Mouse (Mus musculus) adrenal gland, adult 8-10 months (tissue): Measurements from ENCODE around the gene Plcb3. TPM values are rescaled to one million over a fixed set of nuclear protein-coding genes. Genes with fewer than 3 reads are reported as not detected.

Source experiments
- DNase-seq: peaks from one replicate; pipeline ENCODE4 v3.0.0; 2022
- total RNA-seq, 4 experiments: library from RNA; stranded (reverse); gene quantifications; 2 replicates each; pipeline ENCODE4 v1.2.4; 2022

Gene Plcb3
- total RNA-seq, 4 experiments from 2014 or later = 40.1 to 83.9 (median 62.1) TPM

DNA sequence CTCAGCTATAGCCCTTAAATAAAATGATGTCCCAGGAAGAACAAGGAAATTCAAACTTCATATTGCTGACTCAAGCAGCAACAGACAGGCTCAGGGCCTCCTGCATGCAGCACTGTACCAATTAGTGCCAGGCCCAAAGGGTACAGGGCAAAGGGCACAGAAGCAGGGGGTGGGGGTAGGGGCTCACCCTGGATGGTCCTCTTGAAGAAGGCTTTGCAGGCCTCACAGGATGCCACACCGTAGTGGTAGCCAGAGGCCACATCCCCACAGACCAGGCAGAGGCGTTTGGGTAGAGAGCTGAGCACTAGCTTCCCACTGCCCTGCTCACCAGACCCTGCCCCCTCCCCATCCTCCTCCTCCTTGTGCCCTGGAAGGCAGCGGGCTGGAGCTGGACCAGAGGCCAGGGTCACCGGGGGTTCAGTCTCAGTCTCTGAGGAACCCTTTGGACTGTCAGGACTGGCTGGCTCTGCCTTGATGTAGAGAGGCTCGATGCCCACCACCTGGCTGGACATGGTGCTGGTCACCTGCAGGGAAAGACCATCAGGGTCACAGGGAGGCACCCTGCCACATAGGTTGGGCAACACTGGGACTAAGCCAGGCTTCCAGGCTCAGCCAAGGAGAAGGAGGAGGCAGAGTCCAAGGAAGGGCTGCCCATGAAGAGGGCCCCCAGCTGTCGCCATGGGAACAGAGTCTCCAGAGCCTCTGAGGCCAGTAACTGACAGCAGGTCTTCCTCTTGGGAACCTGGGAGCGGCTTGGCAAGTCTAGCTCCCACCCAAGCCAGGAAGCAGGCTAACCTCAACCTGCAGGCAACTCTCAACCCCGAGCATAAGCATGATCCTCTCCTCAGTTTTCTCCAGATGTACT is 56.2 kb downstream of the Plcb3 start:
- DNase-seq = peak; percentile 68

DNA sequence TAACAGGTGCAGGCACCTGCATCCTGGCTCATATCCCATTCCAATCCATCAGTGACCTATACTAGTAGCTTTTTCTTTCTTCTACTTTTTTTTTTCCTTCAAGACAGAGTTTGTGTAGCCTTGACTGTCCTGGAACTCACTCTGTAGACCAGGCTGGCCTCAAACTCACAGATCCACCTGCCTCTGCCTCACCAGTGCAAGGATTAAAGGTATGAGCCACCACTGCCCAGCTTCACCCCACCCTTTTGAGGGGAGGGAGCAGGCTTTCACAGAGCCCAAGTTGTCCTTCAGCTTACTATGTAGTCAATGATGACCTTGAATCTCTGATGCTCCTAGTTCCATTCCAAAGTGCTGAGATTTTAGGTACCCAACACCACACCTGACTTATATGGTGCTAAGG is 56.8 kb downstream of the Plcb3 start:
- DNase-seq = no peak

DNA sequence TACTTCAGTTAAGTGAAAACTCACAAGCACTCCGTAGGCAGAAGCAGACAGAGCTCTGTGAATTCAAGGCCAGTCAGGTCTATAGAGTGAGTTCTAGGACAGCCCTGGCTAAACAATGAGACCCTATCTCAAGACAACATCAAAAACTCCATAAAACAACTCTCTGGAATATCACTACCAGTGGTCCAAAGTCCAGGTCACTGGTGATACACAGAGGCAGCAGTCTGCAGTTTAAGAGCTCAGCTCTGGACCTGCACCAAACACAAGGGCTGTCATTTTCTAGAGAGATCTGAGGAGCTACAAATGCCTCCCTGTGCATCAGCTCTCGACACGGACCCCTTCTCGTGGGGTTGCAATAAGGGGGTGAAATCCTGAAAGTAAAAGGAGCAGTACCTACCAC is 57.9 kb downstream of the Plcb3 start:
- no peak for DNase-seq

DNA sequence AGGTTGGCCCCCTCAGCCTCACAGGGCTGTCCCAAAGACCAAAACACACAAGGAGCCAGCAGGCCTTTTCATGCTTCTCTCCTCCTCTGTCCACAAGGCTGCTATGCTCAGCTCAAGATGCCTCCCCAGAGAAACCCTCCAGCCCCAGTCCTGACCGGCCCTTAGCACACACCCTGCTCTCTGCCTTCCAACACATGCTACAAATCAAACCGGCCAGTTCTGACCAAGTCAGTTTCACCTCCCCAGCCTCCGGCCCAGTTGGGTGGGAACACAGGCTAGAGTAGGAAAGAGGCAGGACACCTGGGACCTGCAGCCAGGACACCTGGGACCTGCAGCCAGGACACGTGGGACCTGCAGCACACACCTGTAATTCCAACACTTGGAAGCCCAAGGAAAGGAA is 59.8 kb downstream of the Plcb3 start:
- DNase-seq = no peak

DNA sequence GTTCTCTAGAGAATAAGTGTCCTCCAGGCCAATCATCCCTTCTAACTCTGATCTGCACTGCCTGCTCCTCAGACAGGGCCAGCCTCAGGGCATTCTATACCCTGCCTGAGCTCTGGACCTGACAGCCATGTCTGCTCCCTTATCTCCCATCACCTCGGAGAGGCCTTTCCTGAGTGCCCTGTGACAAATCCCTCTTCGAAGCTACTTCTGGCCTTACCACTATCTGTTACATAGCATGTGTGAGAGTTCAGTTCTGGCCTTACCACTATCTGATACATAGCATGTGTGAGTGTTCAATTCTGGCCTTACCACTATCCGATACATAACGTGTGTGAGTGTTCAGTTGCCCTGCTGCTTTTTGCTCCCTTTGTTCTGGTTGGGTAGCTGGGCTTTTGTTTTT is 61.0 kb downstream of the Plcb3 start:
- no peak for DNase-seq

DNA sequence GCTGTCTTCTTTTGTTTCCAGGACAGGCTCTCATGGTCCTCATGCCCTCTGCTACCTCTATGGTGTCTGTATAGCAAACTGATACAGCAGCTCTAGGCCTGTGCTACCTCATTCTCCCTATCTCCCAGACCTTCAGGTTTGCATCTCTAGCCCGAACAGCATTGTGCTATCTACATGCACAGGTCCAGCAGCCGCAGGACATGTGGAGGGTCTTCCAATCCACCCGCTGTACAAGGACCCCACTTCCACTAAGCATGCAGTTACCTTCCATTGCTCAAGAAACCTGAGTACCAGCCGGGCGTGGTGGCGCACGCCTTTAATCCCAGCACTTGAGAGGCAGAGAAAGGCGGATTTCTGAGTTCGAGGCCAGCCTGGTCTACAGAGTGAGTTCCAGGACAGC is 61.7 kb downstream of the Plcb3 start:
- DNase-seq = no peak

DNA sequence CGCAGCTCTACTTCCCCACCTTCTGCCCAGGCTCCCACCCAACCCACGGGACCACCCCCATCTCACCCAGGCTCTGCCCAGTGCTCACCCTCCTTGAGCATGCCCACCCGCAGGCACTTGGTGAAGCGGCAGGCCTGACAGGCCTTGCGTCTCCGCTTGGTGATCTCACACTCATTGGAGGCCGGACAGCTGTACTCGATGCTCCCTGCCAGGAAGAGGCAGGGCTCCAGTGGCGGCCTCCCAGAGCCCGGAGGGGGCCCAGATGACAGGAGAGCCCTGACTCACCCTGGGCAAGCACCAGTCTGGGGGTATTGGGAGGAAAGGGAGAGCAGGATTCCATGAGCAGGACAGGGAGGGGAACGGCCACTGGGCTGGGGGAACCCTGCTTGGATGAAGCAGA is 62.3 kb downstream of the Plcb3 start:
- DNase-seq = no peak

DNA sequence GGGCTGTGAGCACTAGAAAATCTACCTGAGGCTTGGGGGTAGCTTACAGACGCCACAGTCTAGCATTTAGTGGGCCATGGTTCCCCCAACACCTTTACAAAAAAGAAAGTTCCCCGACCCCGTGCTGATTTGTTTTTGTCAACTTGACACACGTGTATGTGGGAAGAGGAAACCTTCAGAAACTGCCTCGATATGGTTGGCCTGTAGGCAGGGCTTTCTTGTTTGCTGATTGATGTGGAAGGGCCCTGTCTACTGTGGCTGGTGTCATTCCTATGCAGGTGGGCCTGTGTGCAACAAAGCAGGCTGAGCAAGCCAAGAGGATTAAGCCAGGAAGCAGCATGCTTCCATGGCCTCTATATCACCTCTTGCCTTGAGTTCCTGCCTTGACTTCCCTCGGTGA is 63.2 kb downstream of the Plcb3 start:
- DNase-seq = no peak

DNA sequence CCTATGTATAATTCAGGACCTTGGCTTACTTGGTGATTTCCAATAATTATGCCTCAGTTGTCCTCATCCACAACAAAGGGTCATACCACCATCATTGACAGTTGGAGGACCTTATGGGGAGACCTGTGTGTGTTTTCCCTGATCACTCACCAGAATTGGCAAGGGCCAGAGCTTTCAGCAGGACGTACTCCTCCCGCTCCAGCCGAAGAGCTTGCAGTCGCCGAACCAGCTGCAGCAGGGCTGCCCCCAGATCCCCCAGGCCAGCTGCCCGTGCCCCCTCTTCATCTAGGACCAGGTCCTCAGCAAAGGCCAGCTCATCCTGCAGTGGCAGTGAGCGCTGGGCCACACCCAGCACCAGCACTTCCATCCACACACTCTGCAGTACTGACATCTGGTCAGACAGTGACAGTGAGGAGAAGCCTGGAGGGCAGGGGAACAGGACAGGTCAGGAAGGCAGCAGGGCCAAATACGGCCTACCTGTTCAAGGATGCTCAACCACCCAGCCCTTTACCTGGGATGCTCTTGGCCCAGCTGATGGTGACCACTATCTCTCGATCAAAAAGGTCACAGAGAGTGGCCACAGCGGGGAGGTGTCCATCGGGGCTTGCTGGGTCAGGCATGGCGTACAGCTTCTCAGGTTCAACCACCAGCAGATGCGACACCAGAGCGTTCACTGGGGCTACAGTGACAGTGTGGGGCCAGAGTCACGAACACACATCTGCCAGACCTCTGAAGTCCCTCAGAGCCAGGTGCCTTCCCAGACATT is 63.9 kb downstream of the Plcb3 start:
- DNase-seq = no peak

DNA sequence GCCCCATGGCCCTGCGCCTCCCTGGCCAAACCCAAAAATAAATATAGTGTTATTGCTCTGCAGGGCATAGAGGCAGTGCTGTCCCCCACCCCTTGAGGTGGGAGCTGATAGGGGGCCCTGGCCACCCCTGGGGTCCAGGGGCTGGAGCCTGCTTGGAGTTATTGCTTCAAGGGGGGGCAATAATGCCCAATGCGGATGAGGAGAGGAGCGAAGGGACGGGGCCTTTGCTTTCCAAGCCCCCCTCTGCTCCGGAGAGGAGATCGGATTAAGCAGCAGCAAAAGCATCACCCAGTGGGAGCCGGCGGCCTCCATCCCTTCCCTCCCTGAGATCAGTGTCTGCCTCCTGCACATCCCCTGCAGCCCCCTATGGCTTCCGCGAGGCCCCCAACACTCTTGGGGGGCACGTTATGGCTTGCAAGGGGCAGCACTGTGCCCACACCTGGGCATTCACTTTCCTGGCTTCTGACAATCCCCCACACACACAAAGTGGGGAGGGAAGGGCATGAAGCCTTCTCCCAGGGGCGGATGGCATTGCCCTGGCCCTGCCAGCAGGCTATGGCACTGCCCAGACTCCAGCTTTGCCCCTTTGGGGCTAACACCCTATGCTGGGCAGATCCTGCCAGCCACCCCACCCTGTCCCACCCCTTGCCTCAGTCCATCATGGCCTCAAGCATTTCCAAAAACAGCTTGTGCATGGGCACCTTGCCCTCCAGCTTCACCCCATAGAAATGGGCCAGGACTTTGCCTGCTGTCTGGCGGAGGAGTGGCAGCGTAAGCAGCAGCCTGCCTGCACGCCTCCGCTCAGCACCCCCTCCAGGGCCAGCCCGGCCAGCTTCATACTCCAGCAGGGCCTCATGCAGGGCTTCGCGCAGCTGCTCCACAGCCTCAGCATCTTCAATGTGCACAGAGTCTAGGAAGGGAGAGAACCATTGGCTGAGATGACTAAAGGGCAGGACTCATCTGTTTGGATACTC is 64.9 kb downstream of the Plcb3 start:
- DNase-seq = no peak

DNA sequence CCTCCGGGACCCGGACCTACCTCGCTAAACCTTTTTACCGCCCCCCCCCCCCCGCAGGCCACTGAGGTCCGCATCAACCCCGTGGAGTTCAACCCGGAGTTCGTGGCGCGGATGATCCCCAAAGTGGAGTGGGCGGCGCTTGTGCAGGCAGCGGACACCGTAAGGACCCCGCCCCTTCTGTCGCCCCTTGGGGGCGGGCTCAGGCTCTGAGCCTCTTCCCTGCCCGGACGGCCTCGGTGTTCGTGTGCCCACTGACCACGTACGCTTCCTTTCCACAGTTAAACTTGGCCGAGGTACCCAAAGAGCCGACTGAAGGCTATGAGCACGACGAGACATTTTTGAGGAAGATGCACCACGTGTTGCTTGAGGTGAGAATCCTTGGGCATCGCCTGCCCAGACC is 66.0 kb downstream of the Plcb3 start:
- DNase-seq = peak; percentile 53

DNA sequence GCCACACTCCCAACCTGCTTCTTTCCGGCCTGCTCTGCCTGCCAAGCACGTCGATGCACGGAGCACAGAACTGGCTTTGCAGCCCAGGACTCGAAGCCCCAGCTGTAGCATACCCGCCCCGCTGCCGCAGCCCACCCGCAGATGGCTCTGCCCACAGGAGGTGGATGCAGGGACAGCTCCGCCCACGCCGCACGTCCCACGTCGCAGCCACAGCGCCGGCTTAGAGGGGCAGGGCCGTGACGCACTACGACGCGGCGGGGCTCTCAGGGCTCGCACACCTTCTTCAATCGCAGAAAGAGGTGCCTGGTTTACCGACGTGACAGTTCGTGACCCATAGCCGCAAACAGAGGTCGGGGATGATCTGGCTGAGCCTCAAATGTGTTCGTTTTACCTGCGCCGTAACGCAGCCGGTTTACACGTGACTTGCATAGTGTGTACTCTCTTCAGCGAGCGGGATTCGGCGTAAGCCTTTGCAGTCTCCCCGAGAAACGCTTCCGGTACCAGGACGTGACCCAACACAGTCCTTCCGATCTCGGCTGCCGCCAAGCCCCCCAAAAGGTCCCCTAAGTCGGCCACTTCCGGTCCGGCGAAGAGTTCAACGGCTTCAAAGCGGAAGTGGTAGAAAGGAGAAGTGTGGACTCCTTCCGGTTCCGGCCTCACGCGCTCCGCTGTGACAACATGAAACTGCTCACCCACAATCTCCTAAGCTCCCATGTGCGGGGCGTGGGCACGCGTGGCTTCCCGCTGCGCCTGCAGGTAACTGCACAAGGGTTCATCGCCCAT is 66.6 kb downstream of the Plcb3 start, which contains the start of the genes Trmt112 and Prdx5:
Gene Trmt112, plus strand, starts transcription at position 192 of the 783 bp plus-strand sequence.
Gene Prdx5, minus strand, starts transcription at position 600 of the 783 bp plus-strand sequence.
- DNase-seq = peak; percentile 89

DNA sequence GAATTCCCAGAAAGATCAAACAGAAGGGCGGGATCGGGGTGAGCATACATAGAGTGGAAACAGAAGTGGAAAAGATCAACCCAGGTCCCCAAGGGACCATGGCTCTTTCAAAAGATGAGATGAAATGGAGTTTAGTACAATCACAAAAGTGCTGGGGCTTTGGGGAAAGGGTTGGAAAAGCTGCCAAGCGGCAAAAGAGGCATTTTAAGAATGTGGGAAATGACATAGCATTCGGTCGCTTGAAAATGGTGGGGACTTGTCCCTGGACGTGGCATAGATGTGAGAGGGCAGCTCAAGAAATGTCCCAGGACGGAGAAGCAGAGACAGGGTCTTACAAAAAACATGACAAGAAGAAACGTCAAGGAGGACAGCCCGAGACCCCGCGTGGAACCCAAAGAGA is 67.2 kb downstream of the Plcb3 start:
- DNase-seq = no peak

DNA sequence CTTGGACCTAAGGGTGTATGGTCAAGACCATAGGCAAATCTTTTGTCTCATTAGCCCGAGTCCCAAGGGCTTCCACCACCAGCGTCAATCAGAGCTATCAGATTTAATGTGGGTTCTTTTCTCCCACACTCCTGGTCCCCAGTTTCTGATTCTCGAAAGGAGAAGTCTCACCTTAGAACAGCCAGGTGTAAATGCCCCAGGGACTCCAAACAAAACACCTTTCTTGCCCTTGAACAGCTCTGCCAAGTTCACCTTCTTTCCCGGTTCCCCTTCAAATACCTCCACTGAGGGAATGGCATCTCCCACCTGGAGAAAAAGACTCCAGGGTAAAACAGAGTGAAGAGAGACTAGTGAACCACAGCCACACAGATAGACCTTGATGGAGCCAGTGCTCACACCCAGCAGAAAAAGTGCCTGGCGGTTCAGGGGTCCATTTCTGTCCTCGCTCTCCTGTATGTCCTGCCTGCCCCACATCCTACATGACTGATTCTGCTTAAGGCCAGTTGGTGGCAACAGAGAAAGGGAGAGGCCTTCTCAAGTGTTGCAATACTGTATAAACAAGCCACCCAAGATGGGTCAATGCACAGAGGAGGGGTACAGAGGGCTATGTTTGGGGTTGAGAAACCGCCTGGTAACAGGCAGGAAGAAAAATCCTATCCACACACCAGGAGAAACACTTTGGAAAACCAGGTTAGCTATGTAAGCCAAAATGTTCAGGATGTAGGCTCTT is 68.3 kb downstream of the Plcb3 start:
- DNase-seq = no peak

DNA sequence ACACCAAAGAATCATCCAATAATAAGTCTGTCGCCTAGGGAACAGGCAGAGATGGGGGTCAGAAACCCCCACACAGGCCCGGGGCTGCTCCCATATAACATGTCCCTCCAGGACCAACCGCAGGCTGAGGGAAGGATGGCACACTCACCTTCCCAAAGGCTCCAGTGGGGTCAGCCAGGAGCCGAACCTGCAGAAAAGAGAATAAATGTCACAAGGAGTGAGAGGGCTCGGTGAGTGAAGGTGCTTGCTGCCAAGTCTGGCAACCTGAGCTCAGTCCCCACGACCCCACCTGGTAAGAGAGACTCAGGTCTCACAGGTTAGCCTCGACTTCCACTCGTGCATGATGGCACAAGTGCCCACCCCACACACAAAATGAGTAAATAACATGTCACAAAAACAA is 69.2 kb downstream of the Plcb3 start:
- DNase-seq = no peak

DNA sequence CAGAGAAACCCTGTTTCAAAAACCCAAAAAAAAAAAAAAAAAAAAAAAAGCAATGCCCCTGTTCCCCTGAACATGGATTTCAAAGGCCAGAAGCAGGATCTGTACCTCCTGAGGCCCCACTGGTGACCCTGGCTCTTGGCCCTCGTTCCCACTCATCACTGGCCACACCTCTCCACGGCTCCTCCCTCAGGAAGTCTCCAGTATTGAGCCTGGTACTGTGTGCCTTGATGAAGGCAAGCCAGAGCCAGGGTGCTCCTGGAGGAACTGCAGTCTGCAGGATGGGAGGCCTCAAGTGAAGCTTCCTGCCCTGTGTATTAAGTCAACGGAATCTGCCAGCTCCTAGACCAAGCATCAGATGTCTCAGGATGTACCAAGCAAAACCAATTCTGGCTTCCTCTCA is 70.1 kb downstream of the Plcb3 start:
- no peak for DNase-seq

DNA sequence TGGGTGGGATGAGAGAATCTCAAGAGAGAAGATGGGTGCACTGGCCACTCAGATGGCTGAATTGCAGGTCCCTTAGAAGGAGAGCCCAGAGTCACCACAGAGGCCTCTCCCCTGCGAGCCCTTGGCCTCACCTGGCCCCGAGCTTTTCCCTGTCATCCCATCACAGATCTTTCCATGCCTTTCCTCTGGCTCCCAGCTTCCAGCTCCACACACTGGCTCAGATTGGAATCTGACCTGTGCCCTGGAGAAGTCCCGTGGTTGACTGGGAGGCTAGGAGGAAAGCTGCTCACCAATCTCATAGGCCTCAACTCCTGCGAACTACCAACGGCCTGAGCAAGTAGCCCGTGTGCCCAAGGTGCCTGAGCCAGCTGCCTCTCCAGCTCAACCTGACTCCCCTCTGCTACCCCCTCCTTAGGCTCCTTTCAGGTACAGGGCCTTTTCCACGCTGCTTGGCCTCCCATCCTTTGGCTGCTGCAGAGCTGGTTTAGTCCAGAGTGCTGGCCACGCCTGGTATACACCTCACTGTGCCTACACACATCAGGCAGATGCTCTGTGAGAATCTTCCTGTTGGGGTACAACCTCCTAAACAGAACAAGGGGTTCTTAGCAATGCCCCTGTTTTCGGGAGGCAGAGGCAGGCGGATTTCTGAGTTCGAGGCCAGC is 70.6 kb downstream of the Plcb3 start:
- no peak for DNase-seq

DNA sequence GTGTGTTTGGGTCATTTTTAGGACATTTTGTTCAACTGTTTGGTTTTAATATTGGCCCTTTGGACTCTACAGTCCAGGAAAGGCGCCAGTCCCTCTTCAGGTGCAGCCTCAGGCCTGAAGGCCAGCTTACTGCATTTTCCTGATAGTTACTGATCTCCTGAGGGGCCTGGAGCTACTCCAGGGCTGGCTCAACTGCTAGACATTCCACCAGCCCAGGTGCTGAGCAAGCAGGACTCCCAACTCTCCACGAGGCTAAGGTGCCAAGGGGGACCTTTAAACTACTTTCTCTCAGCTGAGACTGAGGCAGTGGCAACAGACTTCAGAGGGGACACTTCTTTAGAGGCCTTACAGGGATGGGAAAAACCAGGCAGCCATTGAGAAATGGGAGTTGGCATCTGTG is 71.4 kb downstream of the Plcb3 start:
- no peak for DNase-seq

DNA sequence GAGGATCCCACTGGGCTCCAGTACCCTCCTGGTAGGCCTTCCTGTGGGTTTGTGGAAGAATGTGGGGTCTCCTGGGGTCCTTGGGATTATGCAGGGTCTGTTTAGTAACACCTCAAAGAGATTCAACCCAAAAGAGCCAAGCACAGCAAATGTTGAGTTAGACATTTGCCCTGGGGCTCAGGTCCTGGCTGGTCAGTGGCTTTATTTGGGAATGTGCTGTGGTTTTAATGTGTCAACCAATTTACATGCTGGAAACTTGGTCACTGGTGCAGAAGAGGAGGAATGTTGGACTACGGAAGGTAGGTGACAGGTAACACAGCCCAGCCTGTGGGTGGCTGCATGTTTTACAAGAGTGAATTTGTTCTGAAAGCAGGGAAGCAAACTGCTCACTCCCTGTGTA is 73.2 kb downstream of the Plcb3 start:
- no peak for DNase-seq
